Mouse (Mus musculus): ENCODE data around the gene Pbx4.
A peak's percentile ranks its signal among the peaks of the same experiment; 100 is the strongest.

The Pbx4 gene

GRCm38 (mm10) chr8:69914526-69914925 lies 82.2 kb downstream of the Pbx4 start:
- H3K36me3 ChIP-seq (ENCODE audit: insufficient read depth, low read length): peaks cover 99% of the 10 kb centered on the region
- H3K27me3 ChIP-seq (ENCODE audit: insufficient read depth, low read length): no peaks in the 10 kb centered on the region
- peaks cover 76% of the 10 kb centered on the region for H3K4me1 ChIP-seq (replicated peaks; ENCODE audit: low read depth, low read length)
- H3K9me3 ChIP-seq (ENCODE audit: low read length): no peaks in the 10 kb centered on the region
- TF ChIP-seq POU5F1 (IDR thresholded peaks at IDR 0.05; ENCODE audit: borderline replicate concordance, low read length) (no peak), NANOG (IDR thresholded peaks at IDR 0.05; ENCODE audit: borderline replicate concordance, low read length) (no peak), CTCF (conservative IDR thresholded peaks at IDR 0.05; ENCODE audit: low read length) (no peak)
- H3K4me3 ChIP-seq (replicated peaks; ENCODE audit: low read length): no peak overlapping the region

GRCm38 (mm10) chr8:69915748-69916147 lies 83.5 kb downstream of the Pbx4 start:
- Histone ChIP-seq H3K27me3 (ENCODE audit: insufficient read depth, low read length) (no peaks in the 10 kb centered on the region), H3K4me1 (replicated peaks; ENCODE audit: low read depth, low read length) (peaks cover 85% of the 10 kb centered on the region), H3K36me3 (ENCODE audit: insufficient read depth, low read length) (peaks cover 89% of the 10 kb centered on the region), H3K4me3 (replicated peaks; ENCODE audit: low read length) (no peak overlapping the region), H3K9me3 (ENCODE audit: low read length) (no peaks in the 10 kb centered on the region)
- no peak for TF ChIP-seq NANOG (IDR thresholded peaks at IDR 0.05; ENCODE audit: borderline replicate concordance, low read length)
- TF ChIP-seq POU5F1 (IDR thresholded peaks at IDR 0.05; ENCODE audit: borderline replicate concordance, low read length): no peak
- peak; percentile 3; the same call in 1 of the 2 replicates for TF ChIP-seq CTCF (conservative IDR thresholded peaks at IDR 0.05; ENCODE audit: low read length)

GRCm38 (mm10) chr8:69918506-69918905 lies 86.2 kb downstream of the Pbx4 start:
- Histone ChIP-seq H3K9me3 (ENCODE audit: low read length) (no peaks in the 10 kb centered on the region), H3K27me3 (ENCODE audit: insufficient read depth, low read length) (no peaks in the 10 kb centered on the region), H3K4me3 (replicated peaks; ENCODE audit: low read length) (no peak overlapping the region), H3K36me3 (ENCODE audit: insufficient read depth, low read length) (peaks cover 89% of the 10 kb centered on the region), H3K4me1 (replicated peaks; ENCODE audit: low read depth, low read length) (peaks cover 97% of the 10 kb centered on the region)
- no peak for TF ChIP-seq POU5F1 (IDR thresholded peaks at IDR 0.05; ENCODE audit: borderline replicate concordance, low read length)
- TF ChIP-seq NANOG (IDR thresholded peaks at IDR 0.05; ENCODE audit: borderline replicate concordance, low read length): no peak
- TF ChIP-seq CTCF (conservative IDR thresholded peaks at IDR 0.05; ENCODE audit: low read length): no peak

- Histone ChIP-seq H3K36me3 (ENCODE audit: insufficient read depth, low read length) (peaks cover 89% of the 10 kb centered on the region), H3K4me1 (replicated peaks; ENCODE audit: low read depth, low read length) (peaks cover 97% of the 10 kb centered on the region), H3K4me3 (replicated peaks; ENCODE audit: low read length) (no peak overlapping the region), H3K27me3 (ENCODE audit: insufficient read depth, low read length) (no peaks in the 10 kb centered on the region), H3K9me3 (ENCODE audit: low read length) (no peaks in the 10 kb centered on the region)
- TF ChIP-seq CTCF (conservative IDR thresholded peaks at IDR 0.05; ENCODE audit: low read length) (peak; percentile 78), NANOG (IDR thresholded peaks at IDR 0.05; ENCODE audit: borderline replicate concordance, low read length) (no peak), POU5F1 (IDR thresholded peaks at IDR 0.05; ENCODE audit: borderline replicate concordance, low read length) (no peak)
These were observed 86.7 kb downstream of the Pbx4 start for GRCm38 (mm10) chr8:69919010-69919409.

DNA sequence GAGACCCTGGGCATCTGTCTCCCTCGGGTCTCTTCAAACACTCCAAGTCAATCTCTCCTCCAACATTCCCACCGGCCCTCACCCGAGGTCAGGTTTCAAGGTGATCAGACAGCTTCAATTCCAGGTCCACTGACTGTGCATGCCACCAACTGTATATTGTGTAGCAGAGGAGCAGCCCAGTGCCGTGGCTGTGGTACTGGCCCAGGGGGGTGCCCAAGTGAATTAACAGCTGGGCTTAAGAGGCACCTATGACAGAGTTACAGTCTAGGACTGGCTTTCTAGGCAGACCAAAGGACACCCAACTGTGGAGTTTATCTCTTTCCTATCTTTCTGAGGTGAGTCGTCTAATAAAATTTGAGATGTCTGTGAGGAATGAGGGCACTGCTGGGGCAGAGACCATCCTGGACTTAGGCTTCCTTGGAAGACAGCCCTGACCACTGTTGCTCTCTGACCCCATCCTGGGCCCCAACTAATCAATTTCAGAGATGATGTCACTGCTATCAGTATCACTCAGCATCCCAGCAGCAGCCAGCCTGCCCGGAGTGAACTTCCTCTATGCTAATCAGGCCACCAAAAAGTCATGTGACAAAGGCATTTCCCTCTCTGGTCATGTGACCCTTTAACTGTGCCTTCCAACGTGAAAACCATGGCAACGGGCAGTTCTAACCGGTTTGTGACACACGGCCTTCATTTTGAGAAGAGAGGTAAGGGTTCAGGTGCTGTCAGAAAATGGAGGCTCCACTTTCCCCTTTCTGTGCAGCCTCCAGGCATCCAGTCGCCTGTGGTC lies 87.8 kb downstream of the Pbx4 start:
- Histone ChIP-seq H3K27me3 (ENCODE audit: insufficient read depth, low read length) (no peaks in the 10 kb centered on the region), H3K4me3 (replicated peaks; ENCODE audit: low read length) (peak overlapping the region; percentile 39; the same call in 1 of the 2 replicates), H3K4me1 (replicated peaks; ENCODE audit: low read depth, low read length) (peaks cover 96% of the 10 kb centered on the region), H3K9me3 (ENCODE audit: low read length) (no peaks in the 10 kb centered on the region), H3K36me3 (ENCODE audit: insufficient read depth, low read length) (peaks cover 87% of the 10 kb centered on the region)
- TF ChIP-seq POU5F1 (IDR thresholded peaks at IDR 0.05; ENCODE audit: borderline replicate concordance, low read length): no peak
- no peak for TF ChIP-seq NANOG (IDR thresholded peaks at IDR 0.05; ENCODE audit: borderline replicate concordance, low read length)
- TF ChIP-seq CTCF (conservative IDR thresholded peaks at IDR 0.05; ENCODE audit: low read length): no peak

DNA sequence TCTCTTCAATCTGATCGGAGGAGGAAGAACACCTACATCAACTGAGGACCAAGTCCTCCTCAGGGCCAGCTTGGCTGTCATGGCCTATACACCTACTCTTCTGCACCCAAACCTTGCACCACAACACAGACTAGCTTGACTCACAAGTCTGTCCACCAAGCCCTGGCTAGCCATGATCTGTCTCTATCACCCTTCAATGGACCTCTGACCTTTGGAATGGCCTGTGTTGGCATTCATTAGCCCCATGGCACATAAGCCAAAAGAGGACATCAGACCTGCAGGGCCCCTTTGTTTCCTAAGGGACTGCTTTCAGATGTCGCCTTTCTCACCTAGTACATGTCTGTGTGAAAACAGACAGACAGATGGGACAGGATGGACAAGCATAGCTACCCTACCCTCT lies 88.8 kb downstream of the Pbx4 start:
- Histone ChIP-seq H3K27me3 (ENCODE audit: insufficient read depth, low read length) (no peaks in the 10 kb centered on the region), H3K36me3 (ENCODE audit: insufficient read depth, low read length) (peaks cover 87% of the 10 kb centered on the region), H3K9me3 (ENCODE audit: low read length) (no peaks in the 10 kb centered on the region), H3K4me3 (replicated peaks; ENCODE audit: low read length) (peak overlapping the region; percentile 39), H3K4me1 (replicated peaks; ENCODE audit: low read depth, low read length) (peaks cover 96% of the 10 kb centered on the region)
- no peak for TF ChIP-seq NANOG (IDR thresholded peaks at IDR 0.05; ENCODE audit: borderline replicate concordance, low read length)
- no peak for TF ChIP-seq CTCF (conservative IDR thresholded peaks at IDR 0.05; ENCODE audit: low read length)
- no peak for TF ChIP-seq POU5F1 (IDR thresholded peaks at IDR 0.05; ENCODE audit: borderline replicate concordance, low read length)

Data from E14TG2a.4 (cell line).